Comparison of ENCODE assay signal across 11 mouse cellular contexts in the genomic region with DNA sequence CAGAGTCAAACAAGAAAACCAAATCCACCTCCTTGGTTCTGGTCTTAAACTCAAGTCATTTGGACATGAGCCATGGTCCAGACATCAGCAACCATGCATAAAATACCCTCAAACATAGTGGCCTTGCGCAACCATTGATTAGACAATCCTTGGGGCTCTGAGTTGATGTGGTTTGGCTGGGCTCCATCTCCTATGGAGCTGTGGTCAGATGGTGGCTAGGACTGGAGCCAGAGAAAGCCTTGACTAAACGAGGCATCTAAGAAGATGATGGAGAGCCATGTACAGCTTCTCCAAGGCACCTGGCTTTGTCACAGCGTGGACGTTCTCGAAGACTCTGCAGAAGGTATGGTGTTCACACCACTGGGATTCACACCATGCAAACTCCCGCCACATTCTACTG.
DNase-seq lines count a peak whose midpoint lies in the region; ATAC-seq lines count a peak whose summit lies in the region.
"Had no signal": no experiment of that assay in that cellular context is flagged by ENCODE, and none has a peak within 500 bp of the region (broad histone marks: within the 10 kb centered on the region; RNA-seq: fewer than 3 reads in every experiment).

No protein-coding gene starts in this region.

- peak; percentile 63 to 76 for DNase-seq in adrenal gland, adult (ENCODE audit: inconsistent age in 2 of 2, low spot score in 1 of 2)
- no peak for DNase-seq in adrenal gland, postnatal 4 days (ENCODE audit: low spot score in 2 of 2)
- DNase-seq in fat pad, adult 2 months (ENCODE audit: extremely low read depth, low read depth, low spot score) = peak; percentile 19
- DNase-seq in lung, postnatal 36 days = peak; percentile 69
- DNase-seq in T-cell, adult 2 months (ENCODE audit: low spot score) = no peak
- DNase-seq: thymus, postnatal 36 days had no signal

- 93% methylated on average over 6 of the region's 6 CpGs for WGBS in midbrain, embryonic 12.5 days
- 92% methylated on average over 6 of the region's 6 CpGs for WGBS in midbrain, embryonic 15.5 days
- 77% methylated on average over 6 of the region's 6 CpGs for WGBS in forebrain, embryonic 15.5 days

- H3K9me3 ChIP-seq in midbrain, embryonic 12.5 days = no peaks in the 10 kb centered on the region
- H3K9me3 ChIP-seq in midbrain, embryonic 15.5 days = no peaks in the 10 kb centered on the region
- no peaks in the 10 kb centered on the region for H3K9me3 ChIP-seq in forebrain, embryonic 15.5 days
- H3K9me3 ChIP-seq: liver, embryonic 12.5 days had no signal

- H3K4me2 ChIP-seq in midbrain, embryonic 12.5 days (replicated peaks) = no peak overlapping the region
- no peak overlapping the region for H3K4me2 ChIP-seq in midbrain, embryonic 15.5 days
- H3K4me2 ChIP-seq in forebrain, embryonic 15.5 days (replicated peaks) = no peak overlapping the region
- H3K4me2 ChIP-seq: liver, embryonic 12.5 days had no signal

- no peak for ATAC-seq in midbrain, embryonic 12.5 days (ENCODE audit: low FRiP score, low read depth)
- no peak for ATAC-seq in midbrain, embryonic 15.5 days (replicated peaks)
- no peak for ATAC-seq in forebrain, embryonic 15.5 days (replicated peaks)
- ATAC-seq: liver, embryonic 12.5 days had no signal

- H3K9ac ChIP-seq in midbrain, embryonic 12.5 days (replicated peaks) = no peak overlapping the region
- no peak overlapping the region for H3K9ac ChIP-seq in midbrain, embryonic 15.5 days
- no peak overlapping the region for H3K9ac ChIP-seq in forebrain, embryonic 15.5 days (replicated peaks)
- H3K9ac ChIP-seq: liver, embryonic 12.5 days had no signal

- no peaks in the 10 kb centered on the region for H3K27me3 ChIP-seq in midbrain, embryonic 12.5 days
- no peaks in the 10 kb centered on the region for H3K27me3 ChIP-seq in midbrain, embryonic 15.5 days (replicated peaks)
- no peaks in the 10 kb centered on the region for H3K27me3 ChIP-seq in forebrain, embryonic 15.5 days
- H3K27me3 ChIP-seq: liver, embryonic 12.5 days had no signal

- no peak overlapping the region for H3K4me3 ChIP-seq in midbrain, embryonic 12.5 days
- no peak overlapping the region for H3K4me3 ChIP-seq in midbrain, embryonic 15.5 days
- no peak overlapping the region for H3K4me3 ChIP-seq in forebrain, embryonic 15.5 days
- H3K4me3 ChIP-seq: erythroblast, embryonic 14.5 days; liver, embryonic 12.5 days had no signal

- 0 out of 2 replicates have a peak overlapping the region, but pooled peaks have one; percentile 25 for H3K27ac ChIP-seq in midbrain, embryonic 12.5 days (replicated peaks)
- H3K27ac ChIP-seq in midbrain, embryonic 15.5 days = no peak overlapping the region
- H3K27ac ChIP-seq in forebrain, embryonic 15.5 days (replicated peaks) = no peak overlapping the region
- H3K27ac ChIP-seq: liver, embryonic 12.5 days had no signal

- H3K4me1 ChIP-seq in midbrain, embryonic 12.5 days = peaks cover 67% of the 10 kb centered on the region
- H3K4me1 ChIP-seq in midbrain, embryonic 15.5 days = peaks cover 66% of the 10 kb centered on the region
- peaks cover 66% of the 10 kb centered on the region for H3K4me1 ChIP-seq in forebrain, embryonic 15.5 days

- H3K36me3 ChIP-seq in midbrain, embryonic 12.5 days = 0 out of 2 replicates have a peak, but pooled peaks cover 9% of the 10 kb centered on the region
- no peaks in the 10 kb centered on the region for H3K36me3 ChIP-seq in midbrain, embryonic 15.5 days (replicated peaks)
- H3K36me3 ChIP-seq in forebrain, embryonic 15.5 days = no peaks in the 10 kb centered on the region

Comparison
In these comparisons a context has a peak if more than half of its experiments do, and no peak if none do; other contexts are left out.
1. DNase-seq: peak in adrenal gland, adult (2 of 2), fat pad, adult 2 months (single experiment) and lung, postnatal 36 days (single experiment); none in adrenal gland, postnatal 4 days (0 of 2) and T-cell, adult 2 months (single experiment).